Mouse (Mus musculus): ENCODE results near the gene Immp2l. TPM values are rescaled to one million over a fixed set of nuclear protein-coding genes. Genes with fewer than 3 reads are reported as not detected.

Gene Immp2l
- polyA plus RNA-seq, 1 experiment = 14.8 TPM

DNA sequence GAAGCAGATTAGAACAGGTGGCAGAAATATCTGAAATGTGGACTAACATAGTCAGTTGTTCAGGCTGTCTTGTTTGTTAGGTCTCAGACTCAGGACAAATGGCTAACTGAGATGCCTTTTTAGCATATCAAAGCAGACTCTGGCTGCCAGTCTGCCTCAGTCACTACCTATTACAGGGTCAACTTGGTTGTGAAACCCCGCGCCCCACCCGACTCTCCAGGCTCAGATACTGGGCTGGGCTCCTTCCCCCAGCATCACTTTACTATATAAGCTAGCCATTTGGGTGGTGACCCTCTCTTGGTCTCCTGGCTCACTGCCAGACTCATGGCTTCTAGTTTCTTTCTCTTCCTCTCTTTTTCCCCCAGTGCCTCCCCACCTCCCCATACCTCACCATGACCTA is 887.7 kb downstream of the Immp2l start:
- 87% methylated on average over 3 of the region's 3 CpGs for WGBS
- Histone ChIP-seq H3K36me3 (ENCODE audit: control insufficient read depth, insufficient read depth, low read length) (no peaks in the 10 kb centered on the region), H3K27me3 (replicated peaks; ENCODE audit: control insufficient read depth, insufficient read depth, low read length) (no peaks in the 10 kb centered on the region), H3K27ac (ENCODE audit: insufficient read depth, low read depth, low read length) (no peak overlapping the region), H3K4me3 (ENCODE audit: insufficient read depth, low read depth, low read length) (no peak overlapping the region), H3K4me1 (ENCODE audit: control insufficient read depth, insufficient read depth, low read length) (no peaks in the 10 kb centered on the region)
- no peak for DNase-seq
- TF ChIP-seq POLR2A (IDR thresholded peaks at IDR 0.05; ENCODE audit: low read depth, low read length) (no peak), CTCF (conservative IDR thresholded peaks at IDR 0.05; ENCODE audit: insufficient read depth, insufficient read length, low read depth, low read length) (no peak)

DNA sequence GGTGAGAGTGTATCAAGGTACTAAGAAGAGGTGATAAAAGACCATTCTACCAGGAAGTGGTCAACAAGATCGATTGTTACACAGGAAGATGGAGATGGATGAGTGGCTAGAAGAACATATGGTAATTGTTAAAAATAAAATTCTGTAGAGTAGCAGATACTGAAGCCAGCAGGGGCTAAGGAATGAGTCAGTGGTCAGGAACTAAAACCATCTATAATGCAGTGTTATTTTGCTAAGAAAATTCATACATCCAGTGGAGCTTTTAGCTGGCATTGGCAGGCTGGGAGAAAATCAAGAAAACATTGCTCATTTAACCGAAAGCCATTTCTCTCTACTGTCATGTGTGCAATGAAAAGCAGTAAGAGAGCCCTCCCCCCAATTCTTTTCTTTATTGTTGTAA is 913.9 kb downstream of the Immp2l start:
- Histone ChIP-seq H3K27me3 (replicated peaks; ENCODE audit: control insufficient read depth, insufficient read depth, low read length) (no peaks in the 10 kb centered on the region), H3K4me3 (ENCODE audit: insufficient read depth, low read depth, low read length) (no peak overlapping the region), H3K4me1 (ENCODE audit: control insufficient read depth, insufficient read depth, low read length) (no peaks in the 10 kb centered on the region), H3K36me3 (ENCODE audit: control insufficient read depth, insufficient read depth, low read length) (no peaks in the 10 kb centered on the region), H3K27ac (ENCODE audit: insufficient read depth, low read depth, low read length) (no peak overlapping the region)
- no peak for DNase-seq
- no peak for TF ChIP-seq CTCF (conservative IDR thresholded peaks at IDR 0.05; ENCODE audit: insufficient read depth, insufficient read length, low read depth, low read length)
- TF ChIP-seq POLR2A (IDR thresholded peaks at IDR 0.05; ENCODE audit: low read depth, low read length) = no peak
- WGBS = 83% methylated on average over 2 of the region's 2 CpGs

DNA sequence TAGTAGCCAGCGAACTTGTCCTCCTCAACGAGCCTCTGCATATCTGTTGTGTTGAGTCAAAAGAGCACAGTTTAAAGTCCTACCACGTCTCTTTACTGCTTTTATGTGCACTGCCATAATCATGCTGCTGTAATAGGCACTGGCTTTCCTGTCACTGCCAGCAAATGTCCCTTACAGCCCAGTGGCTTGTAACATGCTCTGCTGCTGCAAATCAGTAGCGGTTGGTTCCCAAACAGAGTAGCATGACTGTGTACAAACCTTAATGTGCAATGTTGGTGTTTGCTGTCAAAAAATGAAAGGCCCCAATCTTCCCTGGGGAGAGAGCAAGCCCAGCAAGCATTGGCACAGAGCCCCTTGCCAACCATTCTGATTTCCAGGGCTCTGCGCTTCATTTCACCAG is 918.0 kb downstream of the Immp2l start:
- H3K4me3 ChIP-seq (ENCODE audit: insufficient read depth, low read depth, low read length) = no peak overlapping the region
- no peak for DNase-seq
- no peaks in the 10 kb centered on the region for H3K27me3 ChIP-seq (replicated peaks; ENCODE audit: control insufficient read depth, insufficient read depth, low read length)
- no peak overlapping the region for H3K27ac ChIP-seq (ENCODE audit: insufficient read depth, low read depth, low read length)
- no peaks in the 10 kb centered on the region for H3K36me3 ChIP-seq (ENCODE audit: control insufficient read depth, insufficient read depth, low read length)
- TF ChIP-seq CTCF (conservative IDR thresholded peaks at IDR 0.05; ENCODE audit: insufficient read depth, insufficient read length, low read depth, low read length) (no peak), POLR2A (IDR thresholded peaks at IDR 0.05; ENCODE audit: low read depth, low read length) (no peak)
- 71% methylated on average over 5 of the region's 5 CpGs for WGBS
- H3K4me1 ChIP-seq (ENCODE audit: control insufficient read depth, insufficient read depth, low read length) = no peaks in the 10 kb centered on the region

DNA sequence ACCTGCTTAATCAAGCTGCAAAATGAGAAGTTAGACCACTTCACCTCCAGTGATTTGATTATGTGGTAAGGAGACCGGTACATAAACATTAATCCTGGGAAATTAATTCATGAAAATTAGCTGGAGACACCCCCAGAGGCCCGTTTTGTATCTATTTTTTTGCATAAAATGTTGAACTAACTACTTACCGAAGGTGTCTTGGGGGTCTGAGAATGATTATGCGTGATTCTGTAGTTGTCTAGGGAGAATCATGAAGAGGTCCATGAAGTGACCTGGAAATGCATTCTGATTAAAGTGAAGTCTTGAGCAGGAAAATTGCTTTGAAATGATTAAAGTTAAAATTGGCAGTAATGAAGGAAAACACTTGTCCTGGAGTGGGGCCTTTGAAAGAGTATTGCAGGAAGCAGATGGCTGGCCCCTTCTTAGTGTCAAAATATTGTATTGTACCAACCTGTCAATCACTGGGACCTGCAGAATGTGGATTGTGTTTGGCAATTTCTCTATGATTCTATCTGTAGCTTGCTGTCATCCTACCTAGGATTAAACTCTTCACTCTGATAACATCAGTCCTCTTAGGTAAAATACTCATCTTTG is 920.3 kb downstream of the Immp2l start:
- H3K27ac ChIP-seq (ENCODE audit: insufficient read depth, low read depth, low read length) = no peak overlapping the region
- H3K36me3 ChIP-seq (ENCODE audit: control insufficient read depth, insufficient read depth, low read length) = no peaks in the 10 kb centered on the region
- 81% methylated on average over 4 of the region's 4 CpGs for WGBS
- no peak overlapping the region for H3K4me3 ChIP-seq (ENCODE audit: insufficient read depth, low read depth, low read length)
- DNase-seq = no peak
- no peaks in the 10 kb centered on the region for H3K27me3 ChIP-seq (replicated peaks; ENCODE audit: control insufficient read depth, insufficient read depth, low read length)
- TF ChIP-seq POLR2A (IDR thresholded peaks at IDR 0.05; ENCODE audit: low read depth, low read length) = no peak
- TF ChIP-seq CTCF (conservative IDR thresholded peaks at IDR 0.05; ENCODE audit: insufficient read depth, insufficient read length, low read depth, low read length) = no peak
- no peaks in the 10 kb centered on the region for H3K4me1 ChIP-seq (ENCODE audit: control insufficient read depth, insufficient read depth, low read length)

DNA sequence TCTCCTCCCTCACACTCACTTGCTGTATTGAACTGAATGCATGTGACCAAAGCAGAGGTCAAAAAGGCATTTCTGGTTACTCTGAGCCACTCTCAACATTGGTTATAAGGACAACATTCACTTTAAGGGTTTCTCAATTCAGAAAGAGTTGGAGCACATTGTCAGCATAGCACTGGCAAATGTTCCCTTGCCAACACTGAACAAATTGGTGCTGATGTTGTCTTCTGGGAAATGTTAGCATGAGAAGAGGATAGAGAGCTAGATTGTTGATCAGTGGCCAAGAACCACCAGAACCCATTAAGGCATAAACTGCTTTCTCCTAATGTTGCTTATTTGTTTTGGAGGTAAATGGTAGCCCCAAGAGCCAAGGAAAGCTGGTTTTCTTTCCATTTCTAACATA is 922.6 kb downstream of the Immp2l start:
- Histone ChIP-seq H3K27ac (ENCODE audit: insufficient read depth, low read depth, low read length) (no peak overlapping the region), H3K4me1 (ENCODE audit: control insufficient read depth, insufficient read depth, low read length) (no peaks in the 10 kb centered on the region), H3K4me3 (ENCODE audit: insufficient read depth, low read depth, low read length) (no peak overlapping the region), H3K27me3 (replicated peaks; ENCODE audit: control insufficient read depth, insufficient read depth, low read length) (no peaks in the 10 kb centered on the region), H3K36me3 (ENCODE audit: control insufficient read depth, insufficient read depth, low read length) (no peaks in the 10 kb centered on the region)
- TF ChIP-seq CTCF (conservative IDR thresholded peaks at IDR 0.05; ENCODE audit: insufficient read depth, insufficient read length, low read depth, low read length) (no peak), POLR2A (IDR thresholded peaks at IDR 0.05; ENCODE audit: low read depth, low read length) (no peak)
- no peak for DNase-seq

DNA sequence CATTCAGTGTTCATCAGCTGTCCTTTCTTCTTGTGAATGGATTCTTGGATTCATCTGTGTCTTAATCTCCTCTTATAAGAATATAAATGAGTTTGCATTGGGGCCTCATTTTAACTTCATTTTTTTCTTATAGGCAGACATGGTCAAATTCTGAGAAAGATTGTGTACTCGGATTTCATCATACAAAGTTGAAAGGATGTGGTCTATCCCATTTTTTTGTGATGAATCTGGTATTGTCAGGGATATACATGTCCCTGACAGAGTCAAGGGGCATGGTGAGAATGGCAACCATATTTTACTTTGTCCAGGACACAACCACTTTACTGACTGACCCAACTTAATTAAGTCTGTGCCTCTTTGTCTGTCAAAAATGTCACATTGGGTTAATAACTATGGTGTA is 925.5 kb downstream of the Immp2l start:
- 91% methylated on average over 1 of the region's 1 CpGs for WGBS
- H3K4me1 ChIP-seq (ENCODE audit: control insufficient read depth, insufficient read depth, low read length) = no peaks in the 10 kb centered on the region
- H3K36me3 ChIP-seq (ENCODE audit: control insufficient read depth, insufficient read depth, low read length) = no peaks in the 10 kb centered on the region
- no peak overlapping the region for H3K27ac ChIP-seq (ENCODE audit: insufficient read depth, low read depth, low read length)
- no peak for DNase-seq
- no peaks in the 10 kb centered on the region for H3K27me3 ChIP-seq (replicated peaks; ENCODE audit: control insufficient read depth, insufficient read depth, low read length)
- H3K4me3 ChIP-seq (ENCODE audit: insufficient read depth, low read depth, low read length) = no peak overlapping the region
- TF ChIP-seq POLR2A (IDR thresholded peaks at IDR 0.05; ENCODE audit: low read depth, low read length) (no peak), CTCF (conservative IDR thresholded peaks at IDR 0.05; ENCODE audit: insufficient read depth, insufficient read length, low read depth, low read length) (no peak)

DNA sequence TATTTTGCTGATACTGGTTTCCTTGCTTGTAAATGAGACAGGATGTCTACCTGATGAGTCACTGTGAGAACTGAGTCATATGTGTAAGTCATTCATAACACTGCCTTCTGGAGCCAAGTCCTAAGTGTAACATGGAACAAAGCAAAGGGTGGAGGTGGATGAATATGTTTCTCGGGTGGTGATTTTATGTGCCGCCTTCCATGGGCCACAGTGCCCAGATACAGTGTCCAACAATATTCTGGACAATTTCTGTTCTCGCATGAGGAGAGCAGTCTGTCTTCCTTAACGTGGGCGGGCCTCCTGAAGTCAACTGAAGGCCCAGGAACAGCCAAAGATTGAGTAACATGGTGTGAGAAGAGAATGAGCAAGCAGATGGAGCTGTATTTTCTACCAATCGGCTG is 926.0 kb downstream of the Immp2l start:
- H3K27me3 ChIP-seq (replicated peaks; ENCODE audit: control insufficient read depth, insufficient read depth, low read length) = no peaks in the 10 kb centered on the region
- 87% methylated on average over 6 of the region's 6 CpGs for WGBS
- no peaks in the 10 kb centered on the region for H3K4me1 ChIP-seq (ENCODE audit: control insufficient read depth, insufficient read depth, low read length)
- H3K4me3 ChIP-seq (ENCODE audit: insufficient read depth, low read depth, low read length) = no peak overlapping the region
- no peak overlapping the region for H3K27ac ChIP-seq (ENCODE audit: insufficient read depth, low read depth, low read length)
- no peak for TF ChIP-seq POLR2A (IDR thresholded peaks at IDR 0.05; ENCODE audit: low read depth, low read length)
- TF ChIP-seq CTCF (conservative IDR thresholded peaks at IDR 0.05; ENCODE audit: insufficient read depth, insufficient read length, low read depth, low read length) = no peak
- no peaks in the 10 kb centered on the region for H3K36me3 ChIP-seq (ENCODE audit: control insufficient read depth, insufficient read depth, low read length)
- no peak for DNase-seq

Data from kidney, adult 2 months (tissue).